Mouse (Mus musculus) forebrain, embryonic 12.5 days (tissue): ENCODE results near the gene Siglece. TPM values are rescaled to one million over a fixed set of nuclear protein-coding genes. Genes with fewer than 3 reads are reported as not detected.

ENCODE experiments used
- ATAC-seq: fragments of 200-750 bp; cut with Nextera tagmentation; 2 replicates; pipeline ENCODE4 v1.8.0; 2017; ENCODE audit warnings: moderate TSS enrichment; ENCODE audit not compliant: low FRiP score
- H3K27ac ChIP-seq: fragments of 300-500 bp; sonication (generic); 2 replicates; pipeline ENCODE4 v1.5.1; 2016; ENCODE audit warnings: mild to moderate bottlenecking
- H3K27me3 ChIP-seq: fragments of 300-500 bp; sonication (generic); 2 replicates; pipeline ENCODE4 v1.6.1; 2016; ENCODE audit warnings: mild to moderate bottlenecking
- H3K36me3 ChIP-seq: fragments of 300-500 bp; sonication (generic); replicated peaks from 2 replicates; pipeline ENCODE4 v1.6.1; 2016; ENCODE audit warnings: mild to moderate bottlenecking
- H3K4me1 ChIP-seq: fragments of 300-500 bp; sonication (generic); 2 replicates; pipeline ENCODE4 v1.6.1; 2016
- H3K4me2 ChIP-seq: fragments of 300-500 bp; sonication (generic); 2 replicates; pipeline ENCODE4 v1.6.1; 2016; ENCODE audit warnings: mild to moderate bottlenecking, moderate library complexity
- H3K4me3 ChIP-seq: fragments of 300-500 bp; sonication (generic); replicated peaks from 2 replicates; pipeline ENCODE4 v1.5.1; 2016; ENCODE audit warnings: mild to moderate bottlenecking
- H3K9ac ChIP-seq: fragments of 300-500 bp; sonication (generic); 2 replicates; pipeline ENCODE4 v1.6.1; 2016; ENCODE audit warnings: mild to moderate bottlenecking
- H3K9me3 ChIP-seq: fragments of 300-500 bp; sonication (generic); 2 replicates; pipeline ENCODE4 v1.6.1; 2016
- WGBS: fragments of 180-500 bp; shearing (Covaris S2); methylation state at CpG from one replicate; pipeline ENCODE4 v1.1.7; 2016; 5-methylcytosine and 5-hydroxymethylcytosine counted together
- polyA plus RNA-seq: library from polyadenylated mRNA; unstranded; fragments of >200 nt; fragmentation: Nextera tagmentation; extraction: Ambion mirVana; gene quantifications from 2 replicates; pipeline ENCODE4 v1.2.1, GENCODE M21; 2016

Gene Siglece
- polyA plus RNA-seq, 1 experiment from 2014 or later: 0.17 TPM

GRCm38 (mm10) chr7:43662804-43663203 is 2.8 kb upstream of the Siglece start:
- Histone ChIP-seq H3K4me1 (no peaks in the 10 kb centered on the region), H3K9ac (no peak overlapping the region), H3K27ac (no peak overlapping the region), H3K4me3 (no peak overlapping the region), H3K27me3 (no peaks in the 10 kb centered on the region), H3K9me3 (no peaks in the 10 kb centered on the region), H3K36me3 (no peaks in the 10 kb centered on the region), H3K4me2 (no peak overlapping the region)
- no peak for ATAC-seq
- WGBS: 90% methylated on average over 1 of the region's 1 CpGs

- Histone ChIP-seq H3K36me3 (no peaks in the 10 kb centered on the region), H3K9ac (no peak overlapping the region), H3K27me3 (no peaks in the 10 kb centered on the region), H3K4me3 (no peak overlapping the region), H3K4me1 (no peaks in the 10 kb centered on the region), H3K27ac (no peak overlapping the region), H3K9me3 (0 out of 2 replicates have a peak, but pooled peaks cover 4% of the 10 kb centered on the region), H3K4me2 (no peak overlapping the region)
- ATAC-seq: no peak
- 89% methylated on average over 6 of the region's 6 CpGs for WGBS
Measured at GRCm38 (mm10) chr7:43656232-43656631, 3.7 kb downstream of the Siglece start.

- no peaks in the 10 kb centered on the region for H3K4me1 ChIP-seq
- H3K9ac ChIP-seq: no peak overlapping the region
- no peaks in the 10 kb centered on the region for H3K36me3 ChIP-seq
- ATAC-seq: no peak
- 0 out of 2 replicates have a peak, but pooled peaks cover 4% of the 10 kb centered on the region for H3K9me3 ChIP-seq
- 80% methylated on average over 3 of the region's 3 CpGs for WGBS
- no peaks in the 10 kb centered on the region for H3K27me3 ChIP-seq
- H3K4me2 ChIP-seq: no peak overlapping the region
- H3K27ac ChIP-seq: no peak overlapping the region
- no peak overlapping the region for H3K4me3 ChIP-seq
Measured at GRCm38 (mm10) chr7:43654519-43654918, 5.4 kb downstream of the Siglece start.

GRCm38 (mm10) chr7:43652683-43653082 is 7.3 kb downstream of the Siglece start:
- H3K4me2 ChIP-seq: no peak overlapping the region
- ATAC-seq: no peak
- no peaks in the 10 kb centered on the region for H3K36me3 ChIP-seq
- 88% methylated on average over 6 of the region's 6 CpGs for WGBS
- H3K4me1 ChIP-seq: no peaks in the 10 kb centered on the region
- H3K4me3 ChIP-seq: no peak overlapping the region
- H3K27ac ChIP-seq: no peak overlapping the region
- H3K9me3 ChIP-seq: 0 out of 2 replicates have a peak, but pooled peaks cover 4% of the 10 kb centered on the region
- no peak overlapping the region for H3K9ac ChIP-seq
- no peaks in the 10 kb centered on the region for H3K27me3 ChIP-seq

GRCm38 (mm10) chr7:43643046-43643652 is 16.8 kb downstream of the Siglece start:
- Histone ChIP-seq H3K27ac (no peak overlapping the region), H3K4me1 (no peaks in the 10 kb centered on the region), H3K4me3 (no peak overlapping the region), H3K4me2 (no peak overlapping the region), H3K9ac (no peak overlapping the region), H3K36me3 (no peaks in the 10 kb centered on the region), H3K27me3 (no peaks in the 10 kb centered on the region), H3K9me3 (no peaks in the 10 kb centered on the region)
- 88% methylated on average over 17 of the region's 17 CpGs for WGBS
- ATAC-seq: no peak

GRCm38 (mm10) chr7:43642587-43642986 is 17.4 kb downstream of the Siglece start:
- H3K4me3 ChIP-seq: no peak overlapping the region
- H3K36me3 ChIP-seq: no peaks in the 10 kb centered on the region
- no peak for ATAC-seq
- no peaks in the 10 kb centered on the region for H3K27me3 ChIP-seq
- H3K4me1 ChIP-seq: no peaks in the 10 kb centered on the region
- 84% methylated on average over 5 of the region's 5 CpGs for WGBS
- H3K9me3 ChIP-seq: no peaks in the 10 kb centered on the region
- H3K9ac ChIP-seq: no peak overlapping the region
- H3K4me2 ChIP-seq: no peak overlapping the region
- H3K27ac ChIP-seq: no peak overlapping the region

GRCm38 (mm10) chr7:43637118-43637517 is 22.8 kb downstream of the Siglece start:
- no peak overlapping the region for H3K4me3 ChIP-seq
- 52% methylated on average over 1 of the region's 1 CpGs for WGBS
- no peak overlapping the region for H3K27ac ChIP-seq
- no peaks in the 10 kb centered on the region for H3K27me3 ChIP-seq
- no peak overlapping the region for H3K9ac ChIP-seq
- no peak for ATAC-seq
- no peaks in the 10 kb centered on the region; the same call in 1 of the 2 replicates for H3K4me1 ChIP-seq
- no peaks in the 10 kb centered on the region for H3K36me3 ChIP-seq
- H3K4me2 ChIP-seq: no peak overlapping the region
- no peaks in the 10 kb centered on the region for H3K9me3 ChIP-seq

GRCm38 (mm10) chr7:43636194-43636593 is 23.8 kb downstream of the Siglece start:
- H3K4me2 ChIP-seq: no peak overlapping the region
- no peak overlapping the region for H3K27ac ChIP-seq
- H3K4me3 ChIP-seq: no peak overlapping the region
- no peaks in the 10 kb centered on the region; the same call in 1 of the 2 replicates for H3K4me1 ChIP-seq
- WGBS: 70% methylated on average over 2 of the region's 2 CpGs
- H3K36me3 ChIP-seq: no peaks in the 10 kb centered on the region
- no peak overlapping the region for H3K9ac ChIP-seq
- H3K9me3 ChIP-seq: no peaks in the 10 kb centered on the region
- H3K27me3 ChIP-seq: no peaks in the 10 kb centered on the region
- ATAC-seq: no peak

- no peaks in the 10 kb centered on the region for H3K36me3 ChIP-seq
- no peak for ATAC-seq
- no peak within 1 kb of the TSS for H3K27ac ChIP-seq
- no peak within 1 kb of the TSS for H3K4me3 ChIP-seq
- H3K4me1 ChIP-seq: no peaks in the 10 kb centered on the region; the same call in 1 of the 2 replicates
- WGBS: 76% methylated on average over 6 of the region's 6 CpGs
- H3K9ac ChIP-seq: no peak within 1 kb of the TSS
- H3K4me2 ChIP-seq: no peak within 1 kb of the TSS
- no peaks in the 10 kb centered on the region for H3K9me3 ChIP-seq
- H3K27me3 ChIP-seq: no peaks in the 10 kb centered on the region
Measured at GRCm38 (mm10) chr7:43634500-43634899, 25.5 kb downstream of the Siglece start, which contains the start of gene Ceacam18. Gene Ceacam18 (plus strand): TSS chr7:43634707.

GRCm38 (mm10) chr7:43633940-43634339 is 26.0 kb downstream of the Siglece start:
- Histone ChIP-seq H3K27me3 (no peaks in the 10 kb centered on the region), H3K4me1 (no peaks in the 10 kb centered on the region; the same call in 1 of the 2 replicates), H3K4me3 (no peak overlapping the region), H3K9ac (no peak overlapping the region), H3K4me2 (no peak overlapping the region), H3K36me3 (no peaks in the 10 kb centered on the region), H3K27ac (no peak overlapping the region), H3K9me3 (no peaks in the 10 kb centered on the region)
- no peak for ATAC-seq
- WGBS: 82% methylated on average over 4 of the region's 4 CpGs

- Histone ChIP-seq H3K9me3 (no peaks in the 10 kb centered on the region), H3K27me3 (no peaks in the 10 kb centered on the region), H3K36me3 (no peaks in the 10 kb centered on the region), H3K4me2 (no peak overlapping the region), H3K27ac (no peak overlapping the region), H3K4me3 (no peak overlapping the region), H3K9ac (no peak overlapping the region), H3K4me1 (no peaks in the 10 kb centered on the region)
- WGBS: 85% methylated on average over 8 of the region's 8 CpGs
- ATAC-seq: no peak
Measured at GRCm38 (mm10) chr7:43625794-43626422, 34.1 kb downstream of the Siglece start.

- no peak for ATAC-seq
- Histone ChIP-seq H3K36me3 (no peaks in the 10 kb centered on the region), H3K4me2 (no peak overlapping the region), H3K4me1 (no peaks in the 10 kb centered on the region), H3K27ac (no peak overlapping the region), H3K9ac (no peak overlapping the region), H3K27me3 (no peaks in the 10 kb centered on the region), H3K4me3 (no peak overlapping the region), H3K9me3 (no peaks in the 10 kb centered on the region)
- WGBS: 63% methylated on average over 3 of the region's 3 CpGs
Measured at GRCm38 (mm10) chr7:43625065-43625464, 34.9 kb downstream of the Siglece start.

- no peak for ATAC-seq
- no peak overlapping the region for H3K27ac ChIP-seq
- H3K4me3 ChIP-seq: no peak overlapping the region
- no peak overlapping the region for H3K4me2 ChIP-seq
- H3K9me3 ChIP-seq: no peaks in the 10 kb centered on the region
- no peaks in the 10 kb centered on the region for H3K4me1 ChIP-seq
- 17% methylated on average over 10 of the region's 10 CpGs for WGBS
- H3K36me3 ChIP-seq: no peaks in the 10 kb centered on the region
- no peak overlapping the region for H3K9ac ChIP-seq
- H3K27me3 ChIP-seq: no peaks in the 10 kb centered on the region
Measured at GRCm38 (mm10) chr7:43623819-43624218, 36.1 kb downstream of the Siglece start.
